Mouse (Mus musculus): ENCODE measurements around the gene Sdcbp2. TPM values are rescaled to one million over a fixed set of nuclear protein-coding genes. Genes with fewer than 3 reads are reported as not detected.

Sdcbp2 gene
- polyA plus RNA-seq, 1 experiment from 2014 or later = 1.1 TPM

- Histone ChIP-seq H3K4me1 (peaks cover 9% of the 10 kb centered on the region; the same call in 1 of the 2 replicates), H3K27ac (no peak overlapping the region), H3K36me3 (no peaks in the 10 kb centered on the region), H3K9ac (no peak overlapping the region), H3K9me3 (no peaks in the 10 kb centered on the region), H3K4me3 (no peak overlapping the region), H3K4me2 (no peak overlapping the region), H3K27me3 (peaks cover 38% of the 10 kb centered on the region)
- 22% methylated on average over 2 of the region's 2 CpGs for WGBS
- no peak for ATAC-seq (ENCODE audit: borderline replicate concordance, extremely low read depth, low FRiP score, low TSS enrichment)
Measured at GRCm38 (mm10) chr2:151634903-151635302, 62.5 kb downstream of the Sdcbp2 start.

DNA sequence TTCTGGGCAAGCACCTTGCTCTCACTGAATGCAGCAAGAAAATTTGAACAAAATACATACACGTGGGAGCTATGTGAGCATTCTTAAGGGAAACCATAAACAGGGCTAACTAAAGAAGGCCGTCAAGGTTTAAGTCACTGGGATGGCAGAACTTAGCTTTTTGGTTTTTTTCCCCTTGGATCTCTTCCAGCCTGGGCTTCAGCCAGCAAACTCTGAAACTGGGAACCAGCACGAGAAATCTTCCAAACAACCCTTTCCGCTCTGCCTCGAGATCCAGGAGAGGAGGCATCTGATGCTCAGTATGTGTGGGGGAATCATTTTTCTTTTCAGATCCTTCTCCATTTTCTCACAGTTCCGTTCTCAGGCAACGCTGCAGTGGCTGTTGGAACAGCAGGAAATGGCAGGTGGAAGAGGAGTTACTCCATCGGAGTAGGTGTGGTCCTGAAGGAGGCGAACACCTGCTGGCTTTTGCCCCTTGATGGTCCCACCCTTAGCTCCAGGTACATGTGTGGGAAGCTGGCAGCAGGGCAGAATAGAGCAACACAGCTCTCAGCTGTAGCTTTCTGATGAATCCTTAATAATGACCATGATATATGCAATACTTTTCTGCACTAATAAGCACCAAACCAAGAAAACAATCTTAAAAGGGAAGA is 63.1 kb downstream of the Sdcbp2 start:
- Histone ChIP-seq H3K27ac (no peak overlapping the region), H3K9me3 (no peaks in the 10 kb centered on the region), H3K36me3 (no peaks in the 10 kb centered on the region), H3K9ac (no peak overlapping the region), H3K4me2 (no peak overlapping the region), H3K4me3 (no peak overlapping the region), H3K27me3 (peaks cover 37% of the 10 kb centered on the region), H3K4me1 (peaks cover 9% of the 10 kb centered on the region; the same call in 1 of the 2 replicates)
- no peak for ATAC-seq (ENCODE audit: borderline replicate concordance, extremely low read depth, low FRiP score, low TSS enrichment)
- 41% methylated on average over 9 of the region's 9 CpGs for WGBS

GRCm38 (mm10) chr2:151636015-151636402 is 63.6 kb downstream of the Sdcbp2 start:
- WGBS = 73% methylated on average over 2 of the region's 2 CpGs
- Histone ChIP-seq H3K27ac (no peak overlapping the region), H3K9ac (no peak overlapping the region), H3K4me1 (peaks cover 9% of the 10 kb centered on the region; the same call in 1 of the 2 replicates), H3K4me2 (no peak overlapping the region), H3K27me3 (peaks cover 32% of the 10 kb centered on the region), H3K9me3 (no peaks in the 10 kb centered on the region), H3K4me3 (no peak overlapping the region), H3K36me3 (no peaks in the 10 kb centered on the region)
- no peak for ATAC-seq (ENCODE audit: borderline replicate concordance, extremely low read depth, low FRiP score, low TSS enrichment)

Other genes with a start within 250 kb of the Sdcbp2 start
- not detected in 2 replicates for gene 4921509C19Rik, start 96.5 kb upstream of the Sdcbp2 start, polyA plus RNA-seq (2015; fragmentation: Nextera tagmentation; extraction: Ambion mirVana)
- 227 and 235 TPM in 2 replicates for gene Nsfl1c, start 78.4 kb upstream of the Sdcbp2 start, polyA plus RNA-seq (2015; fragmentation: Nextera tagmentation; extraction: Ambion mirVana)
- 776 and 781 TPM in 2 replicates for gene Fkbp1a, start 30.1 kb upstream of the Sdcbp2 start, polyA plus RNA-seq (2015; fragmentation: Nextera tagmentation; extraction: Ambion mirVana)
- 0.60 and 0.64 TPM in 2 replicates for gene Snph, start 60.0 kb downstream of the Sdcbp2 start, polyA plus RNA-seq (2015; fragmentation: Nextera tagmentation; extraction: Ambion mirVana)
- 0.09 TPM in 1 of 2 replicates, not detected in the other for gene Rad21l, start 95.9 kb downstream of the Sdcbp2 start, polyA plus RNA-seq (2015; fragmentation: Nextera tagmentation; extraction: Ambion mirVana)
- 1.6 and 1.9 TPM in 2 replicates for gene Tmem74b, start 129.4 kb downstream of the Sdcbp2 start, polyA plus RNA-seq (2015; fragmentation: Nextera tagmentation; extraction: Ambion mirVana)
- gene Psmf1, start 171.6 kb downstream of the Sdcbp2 start, polyA plus RNA-seq (2015; fragmentation: Nextera tagmentation; extraction: Ambion mirVana) = 35.7 and 39.0 TPM in 2 replicates